28 mouse cellular contexts compared by ENCODE assay signal in genomic region chr17:34384699-34385098, GRCm38 (mm10). TPM values are rescaled to one million over a fixed set of nuclear protein-coding genes. Genes with fewer than 3 reads are reported as not detected.
"Had no signal": no experiment of that assay in that cellular context is flagged by ENCODE, and none has a peak within 500 bp of the region (broad histone marks: within the 10 kb centered on the region; RNA-seq: fewer than 3 reads in every experiment).

No protein-coding gene starts in this region.

- ATAC-seq: forebrain, postnatal 0 days; hindbrain, embryonic 16.5 days; inflammation-experienced regulatory T-cells, adult 6 months; intestine, embryonic 15.5 days; intestine, postnatal 0 days had no signal

- H3K27ac ChIP-seq: heart, adult 2 months; hindbrain, embryonic 10.5 days; hindbrain, embryonic 12.5 days; hindbrain, embryonic 14.5 days; intestine, embryonic 15.5 days; layer of hippocampus, adult 2 months; left cerebral cortex, adult 2 months; limb, embryonic 10.5 days; limb, embryonic 12.5 days had no signal

- DNase-seq: forebrain, postnatal 0 days; gastrocnemius, postnatal 25 days; heart, adult 2 months; heart, postnatal 10 days; heart, postnatal 4 days; kidney, adult 18-20 months; kidney, adult 8-10 months; kidney, postnatal 10 days; kidney, postnatal 25 days; liver had no signal

- H3K36me3 ChIP-seq: hindbrain, embryonic 10.5 days; hindbrain, embryonic 12.5 days; intestine, embryonic 15.5 days; limb, embryonic 10.5 days; limb, embryonic 12.5 days had no signal

- H3K4me1 ChIP-seq: hindbrain, embryonic 10.5 days; hindbrain, embryonic 12.5 days; intestine, embryonic 15.5 days; limb, embryonic 10.5 days; limb, embryonic 12.5 days had no signal

- H3K4me2 ChIP-seq: heart, embryonic 11.5 days; hindbrain, embryonic 12.5 days; hindbrain, embryonic 14.5 days; intestine, embryonic 15.5 days; limb, embryonic 12.5 days; liver, embryonic 11.5 days had no signal

- H3K9ac ChIP-seq: forebrain, postnatal 0 days; hindbrain, embryonic 12.5 days; hindbrain, embryonic 14.5 days; intestine, embryonic 15.5 days; limb, embryonic 12.5 days had no signal

- H3K9me3 ChIP-seq: hindbrain, embryonic 10.5 days; hindbrain, embryonic 12.5 days; intestine, embryonic 15.5 days; limb, embryonic 10.5 days; limb, embryonic 12.5 days had no signal

- H3K4me3 ChIP-seq: heart, adult 2 months; hindbrain, embryonic 10.5 days; hindbrain, embryonic 12.5 days; intestine, embryonic 15.5 days; layer of hippocampus, adult 2 months; left cerebral cortex, adult 2 months; limb, embryonic 10.5 days; limb, embryonic 12.5 days had no signal

- H3K27me3 ChIP-seq: hindbrain, embryonic 12.5 days; intestine, embryonic 15.5 days; limb, embryonic 12.5 days had no signal

RNA-seq across cellular contexts. Expression of gene Btnl1, which starts 7.8 kb away (rescaled TPM):
- polyA plus RNA-seq: forebrain, postnatal 0 days; frontal cortex, adult 2 months; heart, adult 2 months; heart, embryonic 11.5 days; heart, embryonic 14.5 days; hindbrain, embryonic 10.5 days; hindbrain, embryonic 12.5 days; hindbrain, embryonic 14.5 days; hindbrain, embryonic 16.5 days; inflammation-experienced regulatory T-cells, adult 6 months; kidney, embryonic 16.5 days; limb, embryonic 10.5 days; limb, embryonic 12.5 days; limb, embryonic 14.5 days; liver, embryonic 11.5 days had no signal

RNA-seq across cellular contexts. Expression of gene BC051142, which starts 13.9 kb away (rescaled TPM):
- polyA plus RNA-seq: heart, embryonic 11.5 days; heart, embryonic 14.5 days; heart, embryonic 16.5 days had no signal

RNA-seq across cellular contexts. Expression of gene Btnl2, which starts 30.1 kb away (rescaled TPM):
- polyA plus RNA-seq: forebrain, postnatal 0 days; frontal cortex, adult 2 months; heart, embryonic 11.5 days; heart, embryonic 14.5 days; hindbrain, embryonic 10.5 days; hindbrain, embryonic 12.5 days; hindbrain, embryonic 14.5 days; hindbrain, embryonic 16.5 days; inflammation-experienced regulatory T-cells, adult 6 months; kidney, embryonic 16.5 days; limb, embryonic 10.5 days; limb, embryonic 12.5 days; liver, embryonic 11.5 days had no signal

RNA-seq across cellular contexts. Expression of gene H2-Eb2, which starts 59.2 kb away (rescaled TPM):
- polyA plus RNA-seq: frontal cortex, adult 2 months; heart, embryonic 11.5 days; heart, embryonic 14.5 days; hindbrain, embryonic 10.5 days; intestine, embryonic 15.5 days; intestine, postnatal 0 days; limb, embryonic 10.5 days; limb, embryonic 14.5 days; liver, embryonic 11.5 days had no signal
